Mouse (Mus musculus) urinary bladder, adult 18-20 months (tissue): ENCODE data around the gene Gm13119.
"Not testable (repeated sequence)": the region's sequence is repeated elsewhere in the genome, so short reads cannot be mapped to it uniquely, and the experiment has no call there.

Experiments
- DNase-seq, 2 experiments: peaks; one replicate each; pipeline ENCODE4 v3.0.0; 2022; ENCODE audit warnings: low spot score in 2 of 2, mixed read lengths in 2 of 2

Gm13119 gene

DNA sequence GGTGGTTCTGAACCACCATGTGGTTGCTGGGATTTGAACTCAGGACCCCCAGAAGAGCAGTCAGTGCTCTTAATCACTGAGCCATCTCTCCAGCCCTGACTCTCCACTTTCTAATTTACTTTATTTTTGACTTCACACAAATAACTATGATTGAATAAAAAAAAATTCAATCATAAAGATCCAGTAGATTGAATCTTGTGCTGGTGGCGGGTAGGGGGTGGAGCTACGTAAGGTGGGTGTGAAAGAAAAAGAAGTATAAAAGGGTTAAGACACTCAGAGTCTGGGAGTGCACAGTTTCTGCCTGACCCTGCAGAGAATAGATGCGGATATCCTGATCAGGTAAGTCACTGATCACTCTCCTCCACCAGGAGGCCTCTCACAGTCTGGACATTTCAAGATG, at the start of gene Gm13119:
TSS of gene Gm13119 (plus strand) at position 301 of the 400 bp plus-strand sequence.
- not testable (repeated sequence) for DNase-seq

DNA sequence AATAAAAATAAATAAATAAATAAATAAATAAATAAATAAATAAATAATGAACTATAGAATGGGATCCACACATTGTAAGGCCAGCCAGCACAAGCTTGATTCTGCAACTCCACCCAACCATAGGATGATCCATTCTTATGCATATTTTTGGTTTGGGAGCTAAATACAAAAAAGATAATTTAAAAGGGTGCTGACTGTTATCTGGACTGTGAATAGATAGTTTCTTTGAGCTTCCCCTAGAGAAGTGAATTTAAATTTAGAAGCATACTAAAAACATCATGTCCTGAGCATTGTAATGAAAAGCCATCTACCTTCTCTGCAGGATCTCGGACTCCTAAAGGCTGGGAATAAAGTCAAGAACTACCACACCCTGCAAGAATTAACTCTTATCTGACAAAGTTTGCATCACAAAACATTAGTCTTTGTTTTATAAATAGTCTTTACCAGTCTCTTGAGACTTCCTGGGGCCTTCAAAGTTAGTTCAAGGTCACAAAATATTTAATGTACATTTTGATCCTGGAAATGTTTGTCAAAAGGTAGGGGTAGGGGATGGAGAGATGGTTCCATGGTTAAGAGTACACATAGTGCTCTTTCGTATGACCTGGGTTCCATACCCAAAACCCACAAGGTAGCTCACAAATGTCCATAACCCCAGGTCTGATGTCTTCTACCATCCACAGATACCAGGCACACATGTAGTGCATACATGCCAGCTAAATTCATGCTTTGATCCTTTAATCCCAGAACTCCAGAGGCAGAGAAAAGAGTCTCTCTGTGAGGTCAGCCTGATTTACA, 44.9 kb upstream of the Gm13119 start:
- DNase-seq, result not testable (repeated sequence)

DNA sequence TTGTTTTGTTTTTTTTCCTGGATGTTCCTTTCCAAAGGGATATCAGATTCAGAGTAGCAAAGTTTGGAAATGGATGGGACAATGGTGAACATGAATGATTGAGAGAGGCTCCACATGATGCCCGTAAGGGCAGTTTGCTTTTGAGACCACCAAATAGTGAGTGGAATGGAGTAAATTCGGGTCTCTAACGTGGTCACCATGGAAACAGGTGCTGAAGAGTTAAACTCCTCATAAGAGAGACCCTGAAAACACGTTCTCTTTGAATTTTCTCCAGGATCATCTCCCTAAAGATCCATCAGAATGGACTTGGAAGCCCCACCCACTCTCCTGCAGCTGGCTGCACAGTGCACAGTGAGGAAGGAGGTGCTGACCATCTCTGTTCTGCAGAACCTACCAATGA, 27.8 kb upstream of the Gm13119 start, which contains the start of gene Gm13128:
TSS of gene Gm13128 (plus strand) at position 301 of the 400 bp plus-strand sequence.
- DNase-seq, result not testable (repeated sequence)

DNA sequence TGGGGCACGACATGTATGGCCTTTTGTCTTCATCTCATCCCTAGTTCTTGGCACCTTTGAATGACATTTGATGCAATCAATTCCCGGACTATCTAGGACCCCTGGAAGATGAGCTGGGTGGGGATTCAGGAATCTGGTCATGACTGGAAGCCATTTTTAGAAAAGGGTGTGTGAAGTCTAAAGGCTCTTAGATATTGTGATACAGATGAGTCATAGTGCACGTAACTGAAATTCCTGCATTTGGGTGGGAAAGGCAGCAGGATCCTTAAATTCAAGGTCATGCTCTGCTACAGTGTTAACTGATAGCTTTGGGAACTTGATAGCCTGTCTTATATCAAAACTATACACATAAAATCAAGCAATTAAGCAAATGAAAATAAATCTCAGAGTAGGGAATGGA, 21.9 kb upstream of the Gm13119 start:
- DNase-seq, result not testable (repeated sequence)

DNA sequence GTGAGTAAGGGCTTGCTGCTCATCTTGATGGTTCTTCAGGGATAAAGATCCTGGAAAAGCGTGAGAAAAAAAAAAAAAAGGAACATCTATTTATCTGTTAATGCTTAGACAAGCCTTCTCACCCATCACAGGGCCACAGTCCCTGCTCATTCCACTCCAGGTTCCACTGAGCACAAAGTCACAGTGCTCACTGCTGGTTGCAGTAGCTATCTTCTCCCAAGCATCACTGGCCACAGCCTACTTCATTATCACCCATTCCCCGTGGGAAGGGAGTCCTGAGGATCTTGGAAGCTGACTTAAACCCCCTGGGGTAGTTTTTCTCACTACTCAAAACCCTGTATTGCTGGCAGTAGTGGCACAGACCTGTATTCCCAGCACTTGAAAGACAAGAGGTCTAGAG, 20.2 kb downstream of the Gm13119 start, which contains the start of gene Pramef20:
TSS of gene Pramef20 (minus strand) at position 23 of the 400 bp plus-strand sequence.
- DNase-seq, result no peak

DNA sequence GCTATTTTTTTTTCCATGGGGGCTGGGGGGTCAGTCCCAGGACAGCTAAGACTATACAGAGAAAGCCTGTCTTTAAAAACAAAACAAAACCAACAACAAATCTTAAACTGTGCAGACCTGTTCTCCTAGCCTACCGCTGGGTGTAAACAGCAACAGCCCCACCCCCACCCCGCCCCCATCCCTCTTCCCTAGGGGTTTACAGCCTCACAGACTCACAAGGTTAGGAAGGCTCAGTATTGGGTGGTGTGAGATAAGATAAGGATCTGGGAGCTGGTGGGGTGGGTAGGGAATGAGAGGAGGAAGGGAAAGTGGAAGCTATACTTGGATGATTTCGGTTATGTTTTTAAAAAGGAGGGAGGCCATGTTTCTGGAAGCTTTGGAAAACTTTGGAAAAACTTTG, 38.6 kb downstream of the Gm13119 start:
- DNase-seq, result no peak

DNA sequence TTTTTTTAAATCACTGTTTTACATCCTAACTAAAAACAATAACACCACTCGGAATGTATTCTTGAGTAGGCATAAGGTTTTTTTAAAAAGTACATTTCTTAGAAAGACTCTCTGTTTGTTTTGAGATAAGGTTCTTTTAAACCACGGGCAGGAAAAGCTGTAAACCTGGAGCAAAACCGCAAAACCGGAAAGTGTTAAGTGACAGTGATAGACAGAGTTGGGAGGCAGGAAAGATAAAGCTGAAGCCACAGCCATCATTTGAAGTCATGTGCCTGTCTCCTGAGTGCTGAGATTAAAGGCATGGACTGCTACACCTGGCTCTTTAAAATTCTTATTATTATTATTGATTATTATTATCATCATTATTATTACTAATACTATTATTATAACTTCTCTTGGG, 45.0 kb downstream of the Gm13119 start:
- DNase-seq, result no peak

DNA sequence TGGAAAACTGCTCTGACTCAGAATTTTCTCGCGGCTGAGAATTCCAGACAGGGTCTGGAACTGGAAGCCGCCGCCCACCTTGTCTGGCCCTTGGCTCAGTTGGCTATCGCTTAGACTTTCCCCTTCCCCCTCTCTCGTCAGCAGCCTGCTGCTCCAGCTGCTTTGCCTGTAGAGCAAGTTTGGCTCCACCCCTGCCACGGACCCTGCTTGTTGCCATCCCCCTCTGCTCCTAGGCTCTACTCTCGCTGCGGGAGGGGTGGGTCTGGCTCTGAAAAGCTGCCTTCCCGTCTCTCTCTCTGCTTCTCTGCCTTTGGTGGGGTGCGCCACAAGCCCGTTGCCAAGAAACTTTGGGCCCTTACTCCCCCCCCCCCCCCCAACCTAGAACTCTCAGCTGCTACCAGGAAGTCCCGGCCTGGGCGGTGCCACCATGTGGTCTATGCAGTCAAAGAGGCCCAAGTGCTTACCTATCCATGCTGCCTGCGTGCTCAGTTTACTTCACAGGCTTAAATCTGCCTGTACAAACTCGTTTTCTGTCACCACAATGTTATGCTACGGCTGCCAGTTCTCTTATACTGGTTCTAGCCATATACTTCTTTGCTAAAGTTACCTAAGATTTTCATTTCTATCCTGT, 46.8 kb downstream of the Gm13119 start:
- peak; percentile 42 to 47 for DNase-seq

DNA sequence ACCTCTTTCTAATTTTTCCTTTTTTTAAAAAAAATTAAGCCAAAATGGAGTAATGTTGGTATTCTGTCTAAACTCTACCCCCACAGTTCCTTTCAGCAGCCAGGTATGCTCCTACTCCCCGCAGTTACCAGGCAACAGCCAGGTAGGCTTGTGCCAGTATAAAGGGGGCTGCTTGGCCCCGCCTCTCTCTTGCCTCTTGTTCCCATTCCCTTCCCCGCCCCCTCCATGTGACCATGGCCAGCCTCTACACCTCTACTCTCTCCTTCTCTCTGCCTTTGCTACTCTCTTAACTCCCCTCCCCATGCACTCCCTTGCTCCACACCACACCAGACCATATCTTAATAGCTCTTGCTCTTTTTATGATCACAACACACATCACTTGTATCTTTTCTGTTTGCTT, 48.5 kb downstream of the Gm13119 start:
- DNase-seq, result no peak

DNA sequence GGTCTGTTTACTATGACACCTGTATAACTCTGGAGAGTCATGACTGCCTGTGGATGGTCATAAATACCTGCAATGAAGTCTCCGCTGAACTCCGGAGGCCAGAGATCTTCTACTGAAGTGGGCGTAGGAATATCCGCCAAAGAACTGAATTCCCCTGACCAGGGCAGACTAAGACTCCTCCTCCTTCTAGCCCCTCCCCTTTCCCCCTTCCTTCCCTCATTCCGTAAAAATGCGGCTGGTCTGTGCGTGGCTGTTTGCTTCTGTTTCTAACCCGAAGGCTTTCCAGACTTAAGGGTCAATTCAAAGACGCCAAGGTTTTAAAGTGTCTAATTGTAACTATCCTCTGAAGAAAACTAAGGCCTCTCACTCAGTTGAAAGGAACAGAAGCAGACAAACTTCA, 50.5 kb downstream of the Gm13119 start, which contains the start of gene Pramef12:
TSS of gene Pramef12 (minus strand) at position 175 of the 400 bp plus-strand sequence.
- no peak for DNase-seq
